Mouse (Mus musculus) liver, embryonic 11.5 days (tissue): Measurements from ENCODE around the gene Nme6. TPM values are rescaled to one million over a fixed set of nuclear protein-coding genes. Genes with fewer than 3 reads are reported as not detected.

Source experiments
- ATAC-seq: fragments of 200-750 bp; cut with Nextera tagmentation; replicated peaks from 2 replicates; pipeline ENCODE4 v1.8.0; 2017; ENCODE audit warnings: moderate number of reproducible peaks, mild to moderate bottlenecking, moderate TSS enrichment, moderate library complexity; ENCODE audit not compliant: low FRiP score
- DNase-seq: peaks from one replicate; pipeline ENCODE4 v3.0.0-alpha.2; 2017; ENCODE audit warnings: low spot score
- H3K27ac ChIP-seq: fragments of 300-500 bp; sonication (generic); 2 replicates; pipeline ENCODE4 v1.5.1; 2014; ENCODE audit warnings: mild to moderate bottlenecking, low read depth, low read length, control low read depth
- H3K27me3 ChIP-seq: fragments of 300-500 bp; sonication (generic); replicated peaks from 2 replicates; pipeline ENCODE4 v1.6.1; 2014; ENCODE audit warnings: low read length, mixed read lengths; ENCODE audit not compliant: control insufficient read depth, insufficient read depth
- H3K36me3 ChIP-seq: fragments of 300-500 bp; sonication (generic); 2 replicates; pipeline ENCODE4 v1.6.1; 2014; ENCODE audit warnings: mild to moderate bottlenecking, low read length, moderate library complexity, mixed read lengths; ENCODE audit not compliant: control insufficient read depth, insufficient read depth
- H3K4me1 ChIP-seq: fragments of 300-500 bp; sonication (generic); replicated peaks from 2 replicates; pipeline ENCODE4 v1.6.1; 2014; ENCODE audit warnings: low read length, mixed read lengths; ENCODE audit not compliant: control insufficient read depth, insufficient read depth
- H3K4me2 ChIP-seq: fragments of 300-500 bp; sonication (generic); 2 replicates; pipeline ENCODE4 v1.6.1; 2014; ENCODE audit warnings: mild to moderate bottlenecking, control low read depth, moderate library complexity
- H3K4me3 ChIP-seq: fragments of 300-500 bp; sonication (generic); 2 replicates; pipeline ENCODE4 v1.5.1; 2014; ENCODE audit warnings: low read depth, low read length, control low read depth
- H3K9ac ChIP-seq: fragments of 300-500 bp; sonication (generic); 2 replicates; pipeline ENCODE4 v1.6.1; 2014; ENCODE audit warnings: low read depth, low read length, control low read depth
- H3K9me3 ChIP-seq: fragments of 300-500 bp; sonication (generic); 2 replicates; pipeline ENCODE4 v1.6.1; 2016; ENCODE audit warnings: low read length, inconsistent platforms, mixed read lengths; ENCODE audit not compliant: control insufficient read depth
- WGBS: fragments of 180-500 bp; shearing (Covaris S2); extraction: QIAGEN DNeasy Blood & Tissue Kit; methylation state at CpG from one replicate; pipeline ENCODE4 v1.1.7; 2014; 5-methylcytosine and 5-hydroxymethylcytosine counted together
- polyA plus RNA-seq: library from polyadenylated mRNA; unstranded; fragments of >200 nt; fragmentation: Nextera tagmentation; extraction: Ambion mirVana; gene quantifications from 2 replicates; pipeline ENCODE4 v1.2.1, GENCODE M21; 2014

The Nme6 gene
- polyA plus RNA-seq, 1 experiment from 2014 or later, result 91.1 TPM

DNA sequence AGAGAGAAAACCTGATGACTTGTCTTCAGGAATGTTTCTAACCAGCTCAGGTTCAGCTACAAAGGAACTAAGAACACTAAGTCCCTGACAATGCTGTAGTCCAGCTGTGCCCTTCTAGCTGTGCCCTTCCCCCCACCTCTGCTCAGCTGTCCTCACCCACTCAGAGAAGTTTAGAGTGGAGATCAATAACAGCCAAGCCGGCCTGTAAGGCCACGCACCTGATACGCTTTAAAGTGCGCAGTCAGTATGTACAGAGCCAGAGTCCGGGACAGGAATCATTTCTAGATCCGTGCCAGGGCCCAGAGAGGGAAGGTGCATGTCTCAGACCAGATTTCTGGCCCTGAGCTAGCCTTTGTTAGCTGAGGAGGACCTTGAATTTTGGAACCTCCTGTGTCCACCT lies 23.4 kb downstream of the Nme6 start:
- Histone ChIP-seq H3K4me3 (no peak overlapping the region), H3K4me1 (no peaks in the 10 kb centered on the region), H3K9me3 (no peaks in the 10 kb centered on the region), H3K4me2 (no peak overlapping the region), H3K9ac (no peak overlapping the region), H3K36me3 (no peaks in the 10 kb centered on the region), H3K27me3 (no peaks in the 10 kb centered on the region), H3K27ac (no peak overlapping the region)
- ATAC-seq (peak; percentile 20; the same call in 1 of the 2 replicates), DNase-seq (no peak)
- 67% methylated on average over 6 of the region's 6 CpGs for WGBS

DNA sequence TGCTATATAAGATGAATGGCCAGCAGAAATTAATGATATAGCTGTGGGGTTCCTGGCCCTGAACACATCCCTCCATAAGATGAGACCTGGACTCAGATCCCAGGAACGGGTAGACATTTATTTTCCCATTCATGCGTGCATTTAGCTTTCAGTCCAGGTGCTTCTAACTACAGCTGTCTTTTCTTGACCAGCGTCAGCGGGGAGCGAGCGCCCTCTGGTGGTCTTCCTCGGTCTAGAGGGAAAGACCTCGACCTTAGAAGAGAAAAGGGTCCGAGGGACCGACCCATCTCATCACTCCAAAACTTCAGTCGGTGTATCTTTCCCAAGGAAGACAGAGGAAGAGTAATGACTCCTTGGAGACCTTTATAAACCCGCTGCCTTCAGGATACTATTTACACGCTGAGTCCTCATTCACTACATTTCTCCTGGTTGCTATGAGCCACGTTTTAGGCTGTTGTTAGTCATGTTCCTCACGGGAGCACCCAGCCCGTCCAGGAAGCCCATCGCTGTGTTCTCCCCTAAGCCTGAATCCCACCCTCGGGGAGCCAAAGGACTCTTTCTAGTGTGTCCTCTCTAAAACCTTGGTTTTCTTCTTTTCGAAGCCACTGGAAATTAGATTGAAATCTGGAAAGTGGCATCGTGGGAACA lies 30.0 kb downstream of the Nme6 start:
- no peaks in the 10 kb centered on the region for H3K36me3 ChIP-seq
- no peaks in the 10 kb centered on the region for H3K27me3 ChIP-seq
- peak overlapping the region; percentile 53 for H3K4me2 ChIP-seq
- 7% methylated on average over 20 of the region's 20 CpGs for WGBS
- peak overlapping the region; percentile 38; the same call in 1 of the 2 replicates for H3K27ac ChIP-seq
- no peaks in the 10 kb centered on the region for H3K9me3 ChIP-seq
- H3K4me1 ChIP-seq, result peaks cover 7% of the 10 kb centered on the region
- peak overlapping the region; percentile 30; the same call in 1 of the 2 replicates for H3K4me3 ChIP-seq
- H3K9ac ChIP-seq, result no peak overlapping the region
- ATAC-seq, result peak; percentile 56
- peak; percentile 82 for DNase-seq

DNA sequence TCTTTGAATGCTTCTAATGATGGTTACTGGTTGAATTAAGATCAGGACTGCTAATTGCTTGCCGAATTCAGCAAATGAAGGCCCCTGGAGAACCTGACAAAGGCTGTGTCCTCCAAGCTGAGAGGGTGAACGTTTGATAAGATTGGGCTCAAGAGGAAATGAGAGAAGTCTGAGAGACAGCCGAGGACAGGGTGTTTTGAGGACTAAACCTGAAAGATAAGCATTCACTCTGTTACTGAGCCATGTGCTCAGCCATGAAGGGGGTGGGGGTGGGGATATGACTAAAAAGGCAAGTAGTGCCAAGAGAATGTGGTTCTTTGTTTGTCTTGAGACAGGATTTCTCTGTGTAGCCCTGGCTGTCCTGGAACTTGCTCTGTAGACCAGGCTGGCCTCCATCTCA lies 30.5 kb downstream of the Nme6 start:
- Histone ChIP-seq H3K27ac (peak overlapping the region; percentile 38; the same call in 1 of the 2 replicates), H3K36me3 (no peaks in the 10 kb centered on the region), H3K4me3 (peak overlapping the region; percentile 30; the same call in 1 of the 2 replicates), H3K9me3 (no peaks in the 10 kb centered on the region), H3K4me2 (peak overlapping the region; percentile 53), H3K4me1 (peaks cover 7% of the 10 kb centered on the region), H3K9ac (no peak overlapping the region), H3K27me3 (no peaks in the 10 kb centered on the region)
- peak; percentile 79 for ATAC-seq
- WGBS, result 23% methylated on average over 3 of the region's 3 CpGs
- no peak for DNase-seq

DNA sequence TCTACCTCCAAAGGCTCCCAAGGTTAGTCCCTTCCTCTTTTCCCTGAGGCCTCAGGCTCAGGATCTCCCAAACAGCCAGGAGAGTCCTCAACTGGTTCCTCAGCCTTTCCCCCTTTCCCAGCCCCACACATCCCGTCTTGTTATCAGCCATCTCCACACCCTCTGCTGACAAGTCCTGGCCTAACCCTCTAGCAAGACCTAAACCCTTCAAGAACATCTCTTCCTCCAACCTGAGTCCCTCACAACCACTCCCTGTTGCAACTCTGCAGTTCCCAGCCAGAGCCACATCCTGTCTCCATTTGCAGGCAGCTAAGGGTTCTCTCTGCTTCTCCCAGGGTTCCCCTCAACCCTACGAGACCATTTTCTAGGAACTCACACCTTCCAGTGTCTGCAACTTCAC lies 33.7 kb downstream of the Nme6 start:
- ATAC-seq, result 0 out of 2 replicates have a peak, but pooled peaks have one; percentile 19
- no peak for DNase-seq
- Histone ChIP-seq H3K27me3 (no peaks in the 10 kb centered on the region), H3K9me3 (no peaks in the 10 kb centered on the region), H3K4me2 (no peak overlapping the region), H3K4me3 (no peak overlapping the region), H3K27ac (no peak overlapping the region), H3K36me3 (no peaks in the 10 kb centered on the region), H3K9ac (no peak overlapping the region), H3K4me1 (peaks cover 16% of the 10 kb centered on the region)
- 43% methylated on average over 2 of the region's 2 CpGs for WGBS

DNA sequence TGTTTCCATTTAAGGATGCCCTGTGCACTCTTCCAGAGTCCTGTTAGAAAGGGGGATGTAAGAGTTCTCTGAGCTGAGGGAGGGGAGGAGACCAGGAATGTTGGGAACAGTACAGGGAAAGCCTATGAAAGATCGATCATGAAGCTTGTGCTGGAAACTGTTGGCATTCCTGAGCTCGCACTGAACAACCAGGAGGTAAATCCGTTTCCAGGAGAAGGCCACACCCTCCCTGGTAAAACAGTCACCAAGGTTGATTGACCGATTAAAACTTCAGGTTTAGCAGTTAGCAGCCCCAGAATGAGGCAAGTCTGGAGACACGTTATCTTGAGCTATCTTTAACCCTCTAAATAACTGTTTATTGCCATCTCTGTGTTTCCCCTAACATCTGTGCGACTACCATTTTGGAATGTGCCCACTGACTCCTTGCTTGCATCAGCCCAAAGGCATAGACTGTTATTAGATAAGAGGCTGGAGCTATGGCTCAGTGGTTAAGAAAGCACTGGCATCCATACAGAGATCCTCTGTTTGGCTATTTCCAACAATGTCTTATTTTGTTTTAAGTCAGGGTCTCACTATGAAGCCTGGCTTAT lies 38.5 kb downstream of the Nme6 start:
- H3K9ac ChIP-seq, result no peak overlapping the region
- H3K4me2 ChIP-seq, result peak overlapping the region; percentile 26
- H3K9me3 ChIP-seq, result no peaks in the 10 kb centered on the region
- H3K4me1 ChIP-seq, result peaks cover 11% of the 10 kb centered on the region
- DNase-seq (no peak), ATAC-seq (no peak)
- H3K27me3 ChIP-seq, result no peaks in the 10 kb centered on the region
- H3K36me3 ChIP-seq, result no peaks in the 10 kb centered on the region
- WGBS, result 26% methylated on average over 6 of the region's 6 CpGs
- H3K27ac ChIP-seq, result peak overlapping the region; percentile 14; the same call in 1 of the 2 replicates
- no peak overlapping the region for H3K4me3 ChIP-seq

DNA sequence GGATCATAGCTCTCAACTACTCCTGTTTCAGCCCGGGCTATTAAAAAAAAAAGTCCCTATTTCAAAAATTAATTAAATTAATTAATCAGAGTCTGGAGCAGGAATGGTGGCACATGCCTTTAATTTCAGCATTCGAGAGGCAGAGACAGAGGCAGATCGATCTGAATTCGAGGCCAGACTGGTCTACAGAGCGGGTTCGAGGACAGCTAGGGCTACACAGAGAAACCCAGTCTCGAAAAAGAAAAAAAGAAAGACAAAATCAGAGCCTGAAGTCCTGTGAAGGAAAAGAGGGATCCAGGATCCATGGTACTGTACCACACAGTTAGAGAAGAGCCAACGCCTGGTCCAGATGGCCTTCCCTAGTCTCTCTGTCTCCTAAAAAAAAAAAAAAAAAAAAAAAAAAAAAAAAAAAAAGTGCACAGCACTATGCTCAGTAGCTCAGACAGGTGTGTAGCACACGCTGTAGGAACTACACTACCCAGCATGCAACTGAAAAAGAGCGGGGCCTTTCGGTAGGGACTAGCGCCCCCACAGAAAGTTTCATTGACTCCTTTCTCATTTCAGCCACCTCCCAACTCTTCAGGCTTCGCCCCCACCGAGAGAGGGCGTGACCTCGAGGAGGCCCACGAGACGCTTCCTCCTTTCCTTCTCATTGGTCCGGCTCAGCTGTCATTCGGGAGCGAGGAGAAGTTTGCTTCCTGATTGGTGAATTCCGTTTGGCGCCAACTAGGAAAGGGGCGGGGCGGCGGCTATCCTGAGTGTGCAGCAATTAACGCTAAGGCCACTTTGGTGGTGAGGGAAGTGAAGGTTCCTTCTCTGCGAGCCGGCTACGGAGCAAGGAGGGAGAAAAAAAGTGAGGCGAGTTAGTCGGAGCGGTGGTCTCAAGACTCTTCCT lies 42.5 kb downstream of the Nme6 start, which contains the start of gene Cdc25a:
Cdc25a (plus strand) TSS at position 783 of the 895 bp plus-strand sequence.
- WGBS, result 6% methylated on average over 33 of the region's 33 CpGs
- H3K9me3 ChIP-seq, result no peaks in the 10 kb centered on the region
- H3K36me3 ChIP-seq, result peaks cover 22% of the 10 kb centered on the region
- H3K4me3 ChIP-seq, result peak within 1 kb of the TSS; percentile 96
- H3K4me1 ChIP-seq, result peaks cover 17% of the 10 kb centered on the region
- H3K27me3 ChIP-seq, result no peaks in the 10 kb centered on the region
- peak within 1 kb of the TSS; percentile 67 for H3K4me2 ChIP-seq
- peak within 1 kb of the TSS; percentile 98 for H3K9ac ChIP-seq
- H3K27ac ChIP-seq, result peak within 1 kb of the TSS; percentile 85
- peak; percentile 95 for DNase-seq
- ATAC-seq, result peak; percentile 92

DNA sequence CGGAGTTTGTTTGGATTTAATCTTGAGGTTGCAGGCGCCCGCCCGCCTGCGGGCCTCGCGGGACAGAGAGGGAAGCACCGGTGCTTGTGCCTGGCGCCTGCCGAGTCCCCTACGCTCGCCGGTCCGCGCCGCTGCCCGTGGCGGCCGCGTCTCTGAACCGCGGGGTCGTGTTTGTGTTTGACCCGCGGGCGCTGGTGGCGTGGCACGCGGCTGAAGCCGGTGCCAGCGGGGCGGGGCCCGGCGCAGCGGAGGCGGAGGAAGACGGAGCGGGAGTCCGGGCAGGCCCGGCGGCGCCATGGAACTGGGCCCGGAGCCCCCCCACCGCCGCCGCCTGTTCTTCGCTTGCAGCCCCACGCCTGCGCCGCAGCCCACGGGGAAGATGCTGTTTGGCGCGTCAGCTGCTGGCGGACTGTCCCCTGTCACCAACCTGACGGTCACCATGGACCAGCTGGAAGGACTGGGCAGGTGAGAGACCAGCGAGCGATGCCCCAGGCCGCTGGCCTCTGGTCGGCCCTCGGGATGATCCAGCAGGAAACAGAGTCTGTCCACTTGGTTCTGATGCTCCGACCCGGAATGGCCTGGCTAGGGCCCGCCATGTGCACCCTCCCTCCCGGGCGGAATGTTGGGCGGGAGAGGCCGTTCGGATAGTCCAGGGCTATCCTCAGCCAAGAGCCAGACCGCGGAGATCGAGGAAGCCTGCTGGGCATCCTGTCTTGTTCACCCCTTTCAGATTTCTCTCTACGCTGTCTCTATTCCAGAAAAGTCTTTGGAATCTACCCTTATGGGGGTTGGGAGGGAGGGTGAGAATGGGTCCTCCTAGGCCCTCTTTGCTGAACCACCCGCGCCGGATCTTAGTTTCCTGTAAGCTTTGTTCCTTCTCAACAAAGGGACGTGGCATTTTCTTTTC lies 43.4 kb downstream of the Nme6 start:
- H3K4me3 ChIP-seq, result peak overlapping the region; percentile 96
- peak; percentile 54 for DNase-seq
- WGBS, result under 1% methylated on average over 72 of the region's 76 CpGs

DNA sequence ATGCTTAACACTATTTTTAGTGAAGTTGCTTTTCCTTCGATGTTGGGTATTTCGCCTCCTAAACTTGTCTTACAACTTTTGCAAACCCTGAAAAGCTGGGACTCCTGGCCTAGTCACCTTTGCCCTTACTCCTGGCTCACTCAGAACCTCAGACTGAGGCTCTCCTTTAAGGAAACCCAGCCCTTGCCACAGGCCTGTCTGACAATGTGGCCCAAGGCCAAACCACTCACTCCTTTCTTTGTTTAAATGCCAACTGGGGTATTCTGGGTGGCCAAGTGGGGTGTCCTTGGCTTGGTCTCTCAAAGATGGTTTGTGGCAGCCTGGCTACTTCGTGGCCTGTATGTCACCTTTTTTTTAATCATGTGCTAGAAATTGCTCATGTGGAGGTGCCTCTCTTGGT lies 44.2 kb downstream of the Nme6 start:
- DNase-seq (no peak), ATAC-seq (no peak)
- Histone ChIP-seq H3K4me2 (peak overlapping the region; percentile 67), H3K27me3 (no peaks in the 10 kb centered on the region), H3K4me1 (peaks cover 6% of the 10 kb centered on the region; the same call in 1 of the 2 replicates), H3K36me3 (peaks cover 32% of the 10 kb centered on the region), H3K9ac (peak overlapping the region; percentile 98), H3K9me3 (no peaks in the 10 kb centered on the region), H3K27ac (no peak overlapping the region), H3K4me3 (peak overlapping the region; percentile 96)
- WGBS, result 5% methylated on average over 3 of the region's 3 CpGs

More for the DNA sequence above, 43.4 kb downstream of the Nme6 start:
- peak; percentile 68 for ATAC-seq
- Histone ChIP-seq H3K4me1 (peaks cover 12% of the 10 kb centered on the region), H3K27me3 (no peaks in the 10 kb centered on the region), H3K36me3 (peaks cover 28% of the 10 kb centered on the region), H3K9me3 (no peaks in the 10 kb centered on the region), H3K27ac (peak overlapping the region; percentile 85), H3K4me2 (peak overlapping the region; percentile 67), H3K9ac (peak overlapping the region; percentile 98)
